Comparison of ENCODE assay signal across 15 mouse cellular contexts in the genomic region with DNA sequence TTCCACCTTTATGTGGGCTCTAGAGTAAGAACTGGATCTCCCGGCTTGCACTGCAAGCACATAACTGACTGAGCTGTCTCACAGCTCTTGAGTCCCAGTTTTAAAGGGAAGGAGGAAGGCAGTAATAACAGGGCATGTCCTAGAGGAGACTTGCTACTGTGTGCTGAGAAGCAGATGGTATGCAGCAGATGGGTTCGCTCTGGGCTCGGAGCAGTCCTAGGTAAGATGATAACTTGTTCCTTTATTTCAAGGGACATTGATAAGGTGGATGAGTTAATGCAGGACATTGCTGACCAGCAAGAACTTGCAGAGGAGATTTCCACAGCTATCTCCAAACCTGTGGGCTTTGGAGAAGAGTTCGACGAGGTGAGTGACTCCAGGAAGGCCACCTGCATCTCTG. TPM values are rescaled to one million over a fixed set of nuclear protein-coding genes. Genes with fewer than 3 reads are reported as not detected.
DNase-seq lines count a peak whose midpoint lies in the region.
"Had no signal": no experiment of that assay in that cellular context is flagged by ENCODE, and none has a peak within 500 bp of the region (broad histone marks: within the 10 kb centered on the region; RNA-seq: fewer than 3 reads in every experiment).

No protein-coding gene starts in this region.

- peak; percentile 76 for DNase-seq in cerebellum, adult 11-12 months
- DNase-seq in cerebellum, postnatal 4 days (ENCODE audit: low spot score in 2 of 2), result no peak
- DNase-seq in brain, adult 2 months (ENCODE audit: low read depth, low spot score), result peak; percentile 87
- peak; percentile 79 for DNase-seq in cerebellum, adult 9-10 months
- DNase-seq in cerebellum, postnatal 36 days, result peak; percentile 58 to 62
- DNase-seq in right cerebral cortex, postnatal 25 days, result no peak
- DNase-seq in heart, postnatal 25 days (ENCODE audit: low spot score), result no peak
- DNase-seq: adrenal gland, postnatal 10 days; adrenal gland, postnatal 36 days; B cell, adult 2 months; embryo, embryonic 11 days; gastrocnemius, postnatal 25 days; heart, adult 18-20 months; heart, postnatal 10 days; kidney, adult 8-10 months had no signal

- intact Hi-C loops in heart, postnatal 25 days (cut with DNase I), result no loop called here

RNA-seq across cellular contexts. Expression of gene Chmp4b, which starts 39.5 kb away (rescaled TPM):
- total RNA-seq in heart, postnatal 25 days (2021), result 100 to 1,000 TPM; 112 TPM

Comparison
In these comparisons a context has a peak if more than half of its experiments do, and no peak if none do; other contexts are left out.
1. DNase-seq: peak in cerebellum, adult 11-12 months (single experiment), brain, adult 2 months (single experiment), cerebellum, adult 9-10 months (single experiment) and cerebellum, postnatal 36 days (2 of 2); none in cerebellum, postnatal 4 days (0 of 2), right cerebral cortex, postnatal 25 days (single experiment) and heart, postnatal 25 days (single experiment).